Mouse (Mus musculus) C2C12 (cell line): ENCODE results near the gene Med11.

ENCODE experiments used
- CTCF ChIP-seq: IDR thresholded peaks from one replicate; pipeline ENCODE4 v1.5.1; 2011; ENCODE audit not compliant: control insufficient read depth, insufficient read depth, insufficient read length
- MYOG ChIP-seq: IDR thresholded peaks from one replicate; pipeline ENCODE4 v1.6.1; 2011; ENCODE audit not compliant: control insufficient read depth, insufficient read length; ENCODE audit errors: extremely low read depth
- USF1 ChIP-seq: IDR thresholded peaks from one replicate; pipeline ENCODE4 v1.6.1; 2011; ENCODE audit warnings: low read depth, mild to moderate bottlenecking, control low read depth, moderate library complexity

- no peak for TF ChIP-seq MYOG
- no peak for TF ChIP-seq CTCF
- TF ChIP-seq USF1, result no peak
These were observed 13.5 kb downstream of the Med11 start for GRCm38 (mm10) chr11:70465211-70465610.
